Mouse (Mus musculus): ENCODE data around the gene Gfer. TPM values are rescaled to one million over a fixed set of nuclear protein-coding genes. Genes with fewer than 3 reads are reported as not detected.
A peak's percentile ranks its signal among the peaks of the same experiment; 100 is the strongest.

The Gfer gene
- polyA plus RNA-seq (2012; rRNA removed): 21.0 and 23.7 TPM in 2 replicates

DNA sequence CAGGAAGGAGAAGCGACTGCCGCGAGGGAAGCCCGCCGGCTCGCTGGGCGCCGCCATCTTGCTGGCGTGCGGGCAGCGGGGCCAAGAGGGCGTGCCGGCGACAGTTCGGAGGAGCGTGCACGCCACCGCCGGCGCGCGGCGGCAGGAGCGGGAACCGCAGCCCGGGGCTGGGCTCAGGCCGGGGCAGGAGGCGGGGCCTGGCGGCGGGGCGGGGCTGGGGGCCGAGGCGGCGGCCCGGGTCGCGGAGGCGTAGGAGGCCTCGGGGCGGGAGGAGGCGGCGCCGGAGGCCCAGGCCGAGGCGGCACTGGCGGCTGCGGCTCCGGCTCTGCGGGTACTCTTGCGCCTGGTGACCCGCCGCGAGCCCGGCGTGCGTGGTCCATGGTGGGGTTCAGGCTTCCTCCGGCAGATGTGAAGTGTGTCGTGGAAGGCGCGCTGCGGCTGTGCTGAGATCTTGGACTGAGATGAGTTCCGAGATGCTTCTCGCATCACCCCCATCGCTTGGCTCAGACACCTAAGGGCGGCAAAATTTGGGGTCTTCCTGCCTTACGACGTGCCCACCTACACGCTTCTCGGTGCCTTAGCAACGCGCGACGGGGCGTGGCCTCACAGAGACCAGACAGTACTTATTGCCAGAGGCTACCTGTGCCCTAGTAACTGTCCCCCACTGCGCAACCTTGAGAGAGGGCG lies at the start of gene Gfer, which contains the start of gene Noxo1:
Gene Gfer (minus strand): TSS at position 146 of the 687 bp plus-strand sequence.
Gene Noxo1 (plus strand): TSS at position 224 of the 687 bp plus-strand sequence.
- peak; percentile 83 for DNase-seq (ENCODE audit: low spot score)

DNA sequence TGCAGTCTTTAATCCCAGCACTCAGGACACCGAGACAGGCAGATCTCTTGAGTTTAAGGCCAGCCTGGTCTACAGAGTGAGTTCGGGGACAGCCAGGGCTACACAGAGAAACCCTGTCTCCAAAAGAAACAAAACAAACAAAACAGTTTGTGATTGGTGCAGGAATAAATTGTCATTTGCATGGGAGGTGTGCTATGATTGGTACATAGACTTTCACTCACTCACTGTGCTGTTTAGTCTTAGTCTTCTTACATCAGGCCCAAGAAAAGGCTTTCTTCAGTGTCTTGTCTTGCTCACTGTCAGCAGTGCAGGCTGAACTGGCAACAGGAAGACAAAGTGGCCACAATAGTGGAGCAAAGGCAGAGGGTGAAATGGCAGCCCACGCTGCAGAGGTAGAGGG lies 48.4 kb upstream of the Gfer start:
- DNase-seq (ENCODE audit: low spot score): no peak

DNA sequence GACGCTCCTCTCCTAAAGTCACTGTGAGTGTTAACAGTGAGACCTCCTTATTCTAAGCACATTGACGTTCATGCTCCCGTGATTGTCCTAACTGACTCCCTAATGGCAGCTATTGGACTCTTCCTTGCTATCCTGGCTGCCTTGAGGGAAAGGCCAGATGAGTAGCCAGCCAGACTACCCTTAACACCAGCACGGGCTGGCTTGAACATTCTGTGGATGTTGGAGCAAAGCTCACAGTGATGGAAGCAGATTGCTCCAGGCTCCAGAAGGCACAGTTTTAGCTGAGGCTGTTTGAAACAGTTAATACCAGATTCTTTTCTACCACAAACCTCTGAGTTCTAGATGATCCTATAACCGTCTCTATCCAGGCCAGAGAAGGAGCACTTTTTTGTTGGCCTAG lies 47.9 kb upstream of the Gfer start:
- no peak for DNase-seq (ENCODE audit: low spot score)

DNA sequence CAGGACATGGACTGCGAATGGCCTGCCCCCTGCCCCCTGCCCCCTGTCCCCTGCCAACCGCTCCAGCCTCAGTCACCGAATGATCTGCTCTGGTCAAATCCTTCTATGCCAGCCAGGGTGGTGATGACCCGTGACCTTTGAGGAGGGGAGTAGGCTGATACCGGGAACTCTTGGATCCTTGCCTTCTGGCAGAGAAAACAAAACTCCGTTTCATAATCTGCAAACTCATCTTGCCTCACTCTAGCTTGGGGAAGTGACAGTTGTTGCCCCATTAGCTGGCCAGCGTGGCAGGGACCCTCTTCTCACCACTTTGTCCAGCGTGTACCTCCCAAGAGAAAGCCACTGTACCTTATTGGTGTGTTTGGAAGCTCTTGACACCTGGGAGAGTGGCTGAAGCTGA lies 46.4 kb upstream of the Gfer start:
- no peak for DNase-seq (ENCODE audit: low spot score)

DNA sequence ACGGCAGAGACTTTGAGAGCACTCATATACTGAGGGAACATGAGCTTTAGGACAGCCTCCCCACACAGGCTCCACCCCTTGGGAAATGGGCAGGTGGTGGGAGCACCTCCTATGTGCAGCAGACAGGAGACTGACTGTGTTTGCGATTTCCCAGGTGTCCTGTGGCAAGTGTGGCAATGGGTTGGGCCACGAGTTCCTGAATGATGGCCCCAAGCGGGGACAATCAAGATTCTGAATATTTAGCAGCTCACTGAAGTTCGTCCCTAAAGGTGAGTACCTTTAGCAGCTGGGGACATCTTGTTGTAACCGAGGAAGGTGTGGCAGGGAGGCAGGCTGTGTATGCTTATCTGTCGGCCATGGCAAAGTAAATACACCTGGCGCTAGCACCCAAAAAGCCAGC lies 44.0 kb upstream of the Gfer start:
- DNase-seq (ENCODE audit: low spot score): no peak

DNA sequence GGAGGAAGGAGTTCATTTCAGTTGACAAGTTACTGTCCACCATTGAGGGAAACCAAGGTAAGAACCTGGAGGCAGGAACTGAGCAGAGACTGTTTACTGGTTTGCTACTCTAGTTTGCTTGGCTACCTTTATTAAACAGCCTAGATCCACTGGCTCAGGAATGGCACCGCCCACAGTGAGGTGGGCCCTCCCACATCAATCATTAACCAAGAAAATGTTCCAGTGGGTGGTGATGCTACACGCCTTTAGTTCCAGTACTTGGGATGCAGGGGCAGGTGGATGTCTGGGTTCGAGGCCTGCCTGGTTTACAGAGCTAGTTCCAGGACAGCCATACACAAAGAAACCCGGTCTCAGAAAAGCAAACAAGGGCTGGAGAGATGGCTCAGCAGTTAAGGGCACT lies 42.3 kb upstream of the Gfer start:
- no peak for DNase-seq (ENCODE audit: low spot score)

DNA sequence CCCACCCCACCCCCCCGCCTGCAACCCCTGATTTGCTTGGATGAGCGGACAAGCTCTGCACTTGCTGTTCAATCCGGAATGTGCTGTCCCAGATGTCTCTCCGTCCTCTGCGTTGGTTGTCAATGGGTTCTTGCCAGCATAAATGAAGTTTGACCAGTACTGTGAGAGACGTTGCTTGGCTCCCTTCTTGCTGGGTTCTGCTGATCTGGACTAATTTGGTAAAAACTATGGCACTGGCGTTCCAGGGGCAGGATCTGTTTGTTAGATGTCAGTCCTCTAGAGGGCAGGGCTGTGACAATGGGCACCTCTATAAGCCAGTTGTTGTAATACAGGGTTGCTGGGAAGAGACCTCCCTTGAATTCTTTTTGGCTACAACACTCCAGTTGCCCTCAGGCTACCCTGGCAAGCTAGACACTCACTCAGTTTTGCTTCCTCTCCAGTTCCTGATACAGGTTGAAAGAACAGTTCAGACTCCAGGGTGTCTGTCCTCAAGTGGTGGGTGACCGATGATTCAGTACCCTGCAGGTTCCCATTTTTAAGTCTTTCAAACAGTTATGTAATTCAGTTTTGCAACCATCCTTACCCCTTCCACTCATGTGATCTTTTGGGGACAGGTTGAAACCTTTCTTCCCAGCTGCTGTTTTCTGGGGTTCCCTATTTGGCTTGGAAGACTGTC lies 41.3 kb upstream of the Gfer start:
- DNase-seq (ENCODE audit: low spot score): no peak

DNA sequence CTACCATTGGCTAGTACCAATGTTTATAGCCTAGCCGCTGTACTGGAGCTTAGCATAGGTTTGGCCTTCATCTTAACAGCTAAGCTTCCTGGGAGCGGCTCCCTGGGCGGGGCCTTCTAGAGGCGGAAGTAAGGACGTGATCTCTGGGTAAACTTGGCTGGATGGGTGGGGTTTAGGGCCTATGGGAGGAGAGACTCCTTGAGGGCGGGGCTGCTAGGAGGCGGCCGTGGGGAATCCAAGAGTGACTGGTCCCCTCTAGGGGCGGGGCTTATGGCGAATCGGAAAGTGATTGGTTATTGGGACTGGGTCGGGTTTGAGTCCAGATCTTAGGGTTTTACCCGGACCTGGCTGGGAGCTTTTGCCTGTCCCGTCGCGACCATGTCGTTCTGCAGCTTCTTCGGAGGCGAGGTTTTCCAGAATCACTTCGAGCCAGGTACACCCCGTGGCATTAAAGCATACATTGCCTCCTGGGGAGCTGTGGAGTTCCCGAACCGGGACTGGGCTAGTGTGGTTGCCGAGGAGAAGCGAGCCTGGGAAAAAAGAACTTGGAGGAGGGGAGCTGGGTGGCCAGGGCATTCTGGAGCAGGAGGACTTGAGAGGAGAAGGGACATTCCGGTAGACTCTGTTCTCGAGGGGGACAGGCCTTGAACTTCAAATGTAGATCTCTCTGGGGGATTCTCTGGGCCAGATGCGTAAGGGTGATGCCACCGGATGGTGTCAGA lies 40.5 kb upstream of the Gfer start, which contains the start of gene Msrb1:
Gene Msrb1 (plus strand): TSS at position 313 of the 722 bp plus-strand sequence.
- DNase-seq (ENCODE audit: low spot score): peak; percentile 75

DNA sequence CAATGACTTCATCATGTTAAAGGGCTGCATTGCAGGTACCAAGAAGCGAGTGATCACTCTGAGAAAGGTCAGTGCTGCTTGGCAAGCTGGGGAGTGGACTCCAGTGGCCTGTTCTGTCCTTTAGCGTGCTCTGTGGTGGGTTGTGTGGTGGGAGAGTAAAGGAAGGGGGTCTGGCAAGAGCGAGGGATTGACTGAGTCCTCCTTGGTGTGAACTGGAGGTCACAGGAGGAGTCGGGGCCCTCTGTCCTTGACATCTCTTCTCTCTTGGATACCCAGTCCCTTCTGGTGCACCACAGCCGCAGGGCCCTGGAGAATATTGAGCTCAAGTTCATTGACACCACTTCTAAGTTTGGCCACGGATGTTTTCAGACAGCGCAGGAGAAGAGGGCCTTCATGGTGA lies 39.5 kb upstream of the Gfer start:
- no peak for DNase-seq (ENCODE audit: low spot score)

DNA sequence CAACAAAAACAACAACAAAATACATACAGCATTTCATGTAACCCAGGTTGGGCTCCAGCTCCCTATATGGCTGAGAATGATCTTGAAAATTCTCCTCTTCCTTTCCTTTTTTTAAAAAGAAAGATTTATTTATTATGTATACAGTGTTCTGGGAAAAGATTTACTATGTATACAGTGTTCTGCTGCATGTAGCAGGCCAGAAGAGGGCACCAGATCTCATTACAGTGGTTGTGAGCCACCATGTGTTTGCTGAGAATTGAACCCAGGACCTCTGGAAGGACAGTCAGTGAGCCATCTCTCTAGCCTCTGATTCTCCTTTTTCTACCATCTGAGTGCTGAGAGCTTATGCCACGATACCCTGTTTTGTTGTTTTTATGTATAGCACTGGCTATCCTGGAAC lies 38.6 kb upstream of the Gfer start:
- DNase-seq (ENCODE audit: low spot score): no peak

DNA sequence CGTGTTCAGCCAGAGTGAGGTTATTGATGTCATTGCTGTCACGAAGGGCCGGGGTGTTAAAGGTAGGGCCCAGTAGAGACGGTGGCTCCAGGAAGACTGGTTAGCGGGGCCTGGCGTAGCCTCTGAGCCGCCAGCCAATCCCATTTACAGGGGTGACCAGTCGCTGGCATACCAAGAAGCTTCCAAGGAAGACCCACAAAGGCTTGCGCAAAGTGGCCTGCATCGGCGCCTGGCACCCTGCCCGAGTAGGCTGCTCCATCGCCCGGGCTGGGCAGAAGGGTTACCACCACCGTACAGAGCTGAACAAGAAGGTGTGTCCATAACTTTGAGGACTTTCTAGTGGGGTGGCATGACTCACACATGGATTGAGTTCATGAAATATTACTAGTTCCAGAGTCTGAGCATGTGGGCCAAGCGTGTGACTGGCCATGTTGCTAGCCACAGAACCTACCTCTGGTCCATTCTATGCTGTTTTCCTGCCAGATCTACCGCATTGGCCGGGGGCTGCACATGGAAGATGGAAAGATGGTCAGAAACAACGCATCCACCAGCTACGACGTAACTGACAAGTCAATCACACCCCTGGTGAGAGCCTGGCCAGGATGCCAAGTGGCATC lies 37.6 kb upstream of the Gfer start:
- DNase-seq (ENCODE audit: low spot score): no peak

DNA sequence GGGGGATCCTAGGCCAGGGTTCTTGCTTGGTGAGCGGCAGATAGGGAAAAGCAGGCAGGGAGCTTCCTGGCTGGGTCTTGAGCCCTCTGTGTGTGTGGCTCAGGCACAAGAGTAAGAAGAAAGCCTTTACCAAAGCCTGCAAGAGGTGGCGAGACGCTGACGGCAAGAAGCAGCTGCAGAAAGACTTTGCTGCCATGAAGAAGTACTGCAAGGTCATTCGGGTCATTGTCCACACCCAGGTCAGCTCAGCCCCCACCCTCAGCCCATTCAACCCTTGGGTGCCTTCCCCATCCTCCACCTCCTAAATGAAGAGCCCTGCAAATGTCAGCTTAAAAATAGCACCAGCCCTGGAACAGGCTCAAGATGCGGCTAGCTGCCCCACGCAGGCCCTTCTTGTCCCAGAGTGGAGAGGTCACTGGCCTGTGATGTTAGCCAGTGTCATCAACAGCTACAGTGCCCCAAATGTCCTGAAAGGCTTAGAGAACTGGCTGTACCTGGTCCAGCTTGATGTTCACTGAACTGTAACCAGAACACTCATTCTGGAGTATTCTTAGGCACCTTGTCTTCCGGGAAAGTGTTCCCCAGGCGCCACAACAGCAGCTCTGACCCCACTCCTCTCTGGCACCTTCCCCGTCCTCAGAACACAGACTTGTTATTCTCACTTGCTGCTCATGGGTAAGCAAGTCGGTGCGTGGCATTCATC lies 36.4 kb upstream of the Gfer start:
- no peak for DNase-seq (ENCODE audit: low spot score)

DNA sequence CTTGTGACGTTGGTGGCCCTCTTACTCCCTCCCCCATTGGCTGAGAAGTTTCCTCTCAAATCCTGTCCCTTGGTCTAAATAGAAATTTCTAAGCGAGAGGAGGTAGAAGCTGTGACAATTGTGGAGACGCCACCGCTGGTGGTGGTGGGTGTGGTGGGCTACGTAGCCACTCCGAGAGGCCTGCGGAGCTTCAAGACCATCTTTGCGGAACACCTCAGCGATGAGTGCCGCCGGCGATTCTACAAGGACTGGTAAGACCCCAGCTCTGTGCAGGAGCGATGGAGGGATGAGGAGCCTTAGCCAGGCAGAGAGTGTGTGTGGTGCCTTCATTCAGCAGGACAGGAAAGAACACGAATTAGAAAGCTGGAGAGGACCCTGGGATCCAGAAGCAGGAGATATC lies 34.8 kb upstream of the Gfer start:
- no peak for DNase-seq (ENCODE audit: low spot score)

DNA sequence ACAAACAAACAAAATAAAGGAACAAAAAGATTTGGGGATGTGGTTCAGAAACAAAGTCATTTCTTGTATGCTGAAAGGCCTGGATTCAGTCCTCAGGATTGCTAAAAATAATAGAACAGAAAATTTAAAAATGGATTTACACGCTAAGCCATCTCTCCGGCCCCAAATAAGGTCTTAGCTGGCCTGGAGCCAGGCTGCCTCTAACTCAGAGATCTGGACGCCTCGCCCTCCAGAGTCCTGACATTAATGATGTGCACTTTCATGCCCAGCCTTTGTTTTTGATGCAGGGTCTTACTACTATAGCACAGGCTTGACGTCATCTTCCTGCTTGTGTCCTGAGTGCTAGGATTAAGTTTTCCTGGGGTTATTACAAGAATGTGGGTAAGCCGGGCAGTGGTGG lies 33.1 kb upstream of the Gfer start:
- no peak for DNase-seq (ENCODE audit: low spot score)

DNA sequence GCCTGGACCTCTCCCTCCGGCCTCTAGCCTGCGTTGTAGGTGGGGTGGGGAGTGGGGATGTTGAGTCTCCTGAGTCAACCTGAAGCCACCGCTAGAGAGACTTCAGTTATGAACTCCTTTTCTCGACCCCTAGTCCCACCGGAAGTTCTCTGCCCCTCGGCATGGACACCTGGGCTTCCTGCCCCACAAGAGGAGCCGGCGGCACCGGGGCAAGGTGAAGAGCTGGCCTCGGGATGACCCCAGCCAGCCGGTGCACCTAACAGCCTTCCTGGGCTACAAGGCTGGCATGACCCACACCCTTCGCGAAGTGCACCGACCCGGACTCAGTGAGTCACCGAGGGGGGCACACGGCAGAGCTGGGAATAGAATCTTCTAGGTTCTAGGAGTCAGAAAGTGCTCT lies 32.2 kb upstream of the Gfer start:
- DNase-seq (ENCODE audit: low spot score): no peak

DNA sequence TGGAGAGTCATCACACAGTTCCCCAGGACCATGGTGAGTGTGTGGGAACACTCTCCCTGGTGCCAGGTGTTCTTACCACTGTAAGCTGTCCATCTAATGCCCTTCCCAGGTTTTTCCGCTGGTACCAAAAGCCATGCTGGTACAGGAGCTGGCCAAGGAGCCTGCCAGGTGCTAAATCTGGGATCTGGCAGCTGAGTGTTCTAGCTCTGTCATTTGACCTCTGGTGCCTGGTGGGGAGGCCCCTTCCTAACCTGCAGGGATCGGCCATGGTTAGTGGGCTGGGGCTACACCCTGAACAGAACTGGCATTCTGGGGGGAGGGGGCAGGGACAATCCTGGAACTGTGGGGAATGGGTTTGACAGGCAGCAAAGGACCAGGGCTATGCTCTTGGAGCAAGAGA lies 31.7 kb upstream of the Gfer start, which contains the start of gene Rpl3l:
Gene Rpl3l (plus strand): TSS at position 203 of the 400 bp plus-strand sequence.
- no peak for DNase-seq (ENCODE audit: low spot score)

DNA sequence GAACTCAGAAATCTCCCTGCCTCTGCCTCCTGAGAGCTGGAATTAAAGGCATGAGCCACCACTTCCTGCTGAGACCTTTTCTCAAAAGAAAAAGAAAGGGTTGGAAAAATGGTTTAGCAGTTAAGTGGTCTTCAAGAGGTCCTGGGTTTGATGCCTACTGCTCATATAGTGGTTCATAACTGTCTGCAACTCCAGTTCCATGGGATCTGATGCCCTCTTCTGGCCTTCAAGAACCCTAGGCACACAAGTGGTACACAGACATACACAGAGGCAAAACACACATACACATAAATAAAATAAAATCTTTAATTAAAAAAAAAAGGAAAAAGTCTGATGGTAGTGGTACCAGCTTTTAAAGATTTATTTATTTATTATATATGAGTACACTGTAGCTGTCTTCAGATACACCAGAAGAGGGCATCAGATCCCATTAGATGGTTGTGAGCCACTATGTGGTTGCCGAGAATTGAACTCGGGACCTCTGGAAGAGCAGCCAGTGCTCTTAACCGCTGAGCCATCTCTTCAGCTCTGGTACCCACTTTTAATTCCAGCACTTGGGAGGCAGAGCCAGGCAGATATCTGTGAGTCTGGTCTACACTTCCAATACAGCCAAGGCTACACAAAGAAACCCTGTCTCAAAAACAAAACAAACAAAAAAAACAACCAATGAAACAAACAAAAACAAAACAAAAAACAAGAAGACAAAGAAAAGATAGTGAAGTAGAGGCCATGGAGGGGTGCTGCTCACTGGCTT lies 29.9 kb upstream of the Gfer start:
- no peak for DNase-seq (ENCODE audit: low spot score)

DNA sequence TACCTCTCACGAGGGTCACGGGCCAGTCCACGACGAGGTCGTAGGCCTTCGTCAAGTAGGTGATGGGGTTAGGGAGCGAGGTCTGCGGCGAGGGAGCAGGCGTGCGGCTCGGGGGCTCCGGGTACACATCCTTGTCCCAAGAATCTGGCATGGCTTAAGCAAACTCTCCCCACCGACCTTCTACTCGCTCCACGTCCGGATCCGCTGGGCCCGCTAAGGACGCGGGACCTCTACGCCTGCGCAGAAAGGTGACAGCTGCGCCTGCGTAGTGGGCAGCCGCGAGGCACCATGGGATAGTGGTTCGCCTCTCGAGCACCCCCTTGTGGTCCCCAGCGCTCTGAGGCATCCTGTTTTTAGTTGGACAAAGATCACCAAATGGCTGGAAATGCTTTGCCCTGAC lies 28.2 kb upstream of the Gfer start, which contains the start of gene Ndufb10:
Gene Ndufb10 (minus strand): TSS at position 295 of the 400 bp plus-strand sequence.
- peak; percentile 98 for DNase-seq (ENCODE audit: low spot score)

DNA sequence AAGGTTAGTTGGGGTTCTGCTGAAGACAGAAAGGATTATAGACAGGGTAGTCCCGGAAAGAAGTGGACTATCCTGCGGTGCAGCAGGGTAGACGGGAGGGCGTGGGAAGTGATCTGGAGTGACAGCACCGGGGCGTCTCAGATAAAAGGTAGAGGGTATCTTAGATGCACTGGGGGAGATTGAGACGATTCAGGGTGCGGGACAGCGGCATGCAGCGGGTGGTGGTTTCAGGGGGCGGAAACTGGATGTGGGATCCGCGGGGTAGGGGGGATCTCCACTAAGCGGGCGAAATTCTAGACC lies 27.9 kb upstream of the Gfer start:
- DNase-seq (ENCODE audit: low spot score): no peak

DNA sequence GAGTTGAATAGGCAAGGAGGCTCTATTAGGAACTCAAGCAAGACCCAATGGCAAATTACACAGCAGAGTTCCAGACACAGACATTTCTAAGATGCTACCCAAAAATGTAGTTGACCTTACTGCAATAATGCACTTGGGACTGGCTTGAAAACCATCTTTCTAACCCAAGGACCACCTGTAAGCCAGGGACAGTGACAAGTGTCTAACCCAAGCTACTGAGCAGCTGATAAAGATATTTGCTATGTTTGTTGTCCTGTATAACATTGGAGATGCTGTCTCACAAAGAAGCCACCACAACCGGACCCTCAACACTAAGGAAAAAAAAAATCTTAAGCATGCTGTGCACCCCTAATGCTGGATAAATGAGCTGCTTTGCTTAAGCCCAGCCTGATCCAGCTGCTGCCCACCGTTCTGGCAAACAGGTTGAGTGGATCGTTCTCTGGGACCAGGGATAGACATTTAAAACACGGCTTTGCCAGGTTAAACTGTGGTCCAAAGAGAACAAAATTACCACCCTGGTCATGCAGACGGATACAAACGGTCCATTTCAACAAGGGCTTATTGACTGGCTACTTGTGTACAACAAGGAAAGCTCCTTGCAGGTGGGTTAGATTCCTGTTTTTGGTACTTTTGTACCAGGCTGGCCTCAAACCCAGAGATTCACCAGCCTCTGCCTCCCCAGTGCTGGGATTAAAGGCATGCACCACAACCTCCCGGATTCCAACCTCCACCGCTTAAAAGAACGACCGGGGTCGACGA lies 27.3 kb upstream of the Gfer start:
- DNase-seq (ENCODE audit: low spot score): no peak

Measured in urinary bladder, adult 2 months (tissue).